ENCODE assay signal across 14 mouse cellular contexts in the genomic region with DNA sequence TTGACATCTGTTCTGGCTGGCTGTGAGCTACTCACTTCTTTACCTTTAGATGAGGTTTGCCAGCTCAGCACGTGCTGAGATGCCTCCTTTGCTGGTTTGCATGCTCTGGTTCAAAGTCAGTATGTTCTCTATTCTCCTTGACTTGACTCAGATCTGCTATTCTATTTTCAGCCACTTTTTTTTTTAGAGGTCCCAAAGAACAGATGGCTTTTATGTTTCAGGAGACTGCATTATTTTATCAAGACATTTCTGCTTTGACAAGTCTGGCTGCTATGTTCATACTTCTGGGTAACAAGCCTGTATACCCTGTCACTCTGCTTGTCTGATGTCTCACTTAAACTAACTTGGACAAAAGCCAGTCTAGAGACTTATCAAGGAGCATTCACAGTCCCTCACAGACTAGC.
A peak's percentile ranks its signal among the peaks of the same experiment; 100 is the strongest.
DNase-seq lines count a peak whose midpoint lies in the region; ATAC-seq lines count a peak whose summit lies in the region.
"Had no signal": no experiment of that assay in that cellular context is flagged by ENCODE, and none has a peak within 500 bp of the region (broad histone marks: within the 10 kb centered on the region; RNA-seq: fewer than 3 reads in every experiment).

No protein-coding gene starts in this region.

- peak; percentile 18 to 19 for DNase-seq in cerebellum, postnatal 14 days
- no peak for DNase-seq in cerebellum, adult 9-10 months
- peak; percentile 1 for DNase-seq in layer of hippocampus, adult 9-10 months (ENCODE audit: low spot score)
- DNase-seq in layer of hippocampus, postnatal 36 days, result no peak
- DNase-seq in left cerebral cortex, adult 11 months (ENCODE audit: low spot score), result peak; percentile 24
- DNase-seq in midbrain, embryonic 14.5 days, result peak; percentile 35
- no peak for DNase-seq in spleen, postnatal 36 days (ENCODE audit: low spot score in 2 of 2)
- DNase-seq: gastrocnemius, postnatal 36 days; kidney, postnatal 10 days; thymus, postnatal 36 days had no signal

- 30% methylated on average over 1 of the region's 1 CpGs for WGBS in midbrain, embryonic 14.5 days
- 45% methylated on average over 1 of the region's 1 CpGs for whole genome bisulfite sequencing in kidney, embryonic 16.5 days

- H3K9ac ChIP-seq in midbrain, embryonic 14.5 days (replicated peaks; ENCODE audit: low read length), result no peak overlapping the region
- no peak overlapping the region for H3K9ac ChIP-seq in kidney, embryonic 16.5 days (replicated peaks; ENCODE audit: low read length)
- H3K9ac ChIP-seq: liver, embryonic 14.5 days had no signal

- H3K4me3 ChIP-seq in midbrain, embryonic 14.5 days (replicated peaks; ENCODE audit: low read depth, low read length), result no peak overlapping the region
- H3K4me3 ChIP-seq in kidney, embryonic 16.5 days (ENCODE audit: low read length), result no peak overlapping the region
- H3K4me3 ChIP-seq: limb, embryonic 10.5 days had no signal

- H3K36me3 ChIP-seq in midbrain, embryonic 14.5 days (ENCODE audit: control insufficient read depth, insufficient read depth, low read length), result no peaks in the 10 kb centered on the region
- H3K36me3 ChIP-seq in kidney, embryonic 16.5 days (ENCODE audit: insufficient read depth, low read length), result no peaks in the 10 kb centered on the region
- H3K36me3 ChIP-seq: G1E; limb, embryonic 10.5 days had no signal

- no peaks in the 10 kb centered on the region for H3K9me3 ChIP-seq in midbrain, embryonic 14.5 days (ENCODE audit: control insufficient read depth, low read length)
- H3K9me3 ChIP-seq in kidney, embryonic 16.5 days (ENCODE audit: low read length), result no peaks in the 10 kb centered on the region
- H3K9me3 ChIP-seq: G1E; limb, embryonic 10.5 days had no signal

- H3K27ac ChIP-seq in midbrain, embryonic 14.5 days (replicated peaks; ENCODE audit: low read depth, low read length), result no peak overlapping the region
- H3K27ac ChIP-seq in kidney, embryonic 16.5 days (ENCODE audit: low read length), result no peak overlapping the region
- H3K27ac ChIP-seq: limb, embryonic 10.5 days; liver, embryonic 14.5 days had no signal

- ATAC-seq in midbrain, embryonic 14.5 days (ENCODE audit: low FRiP score, low TSS enrichment), result peak; percentile 71; the same call in 1 of the 2 replicates
- ATAC-seq in kidney, embryonic 16.5 days (ENCODE audit: low FRiP score, low TSS enrichment), result no peak

- H3K4me1 ChIP-seq in midbrain, embryonic 14.5 days (ENCODE audit: control insufficient read depth, insufficient read depth, low read length), result no peaks in the 10 kb centered on the region
- H3K4me1 ChIP-seq in kidney, embryonic 16.5 days (ENCODE audit: insufficient read depth, low read length), result no peaks in the 10 kb centered on the region
- H3K4me1 ChIP-seq: limb, embryonic 10.5 days had no signal

- no peak overlapping the region for H3K4me2 ChIP-seq in midbrain, embryonic 14.5 days (ENCODE audit: low read length)
- H3K4me2 ChIP-seq in kidney, embryonic 16.5 days (replicated peaks; ENCODE audit: low read depth, low read length), result no peak overlapping the region

- H3K27me3 ChIP-seq in midbrain, embryonic 14.5 days (ENCODE audit: control insufficient read depth, insufficient read depth, low read length), result no peaks in the 10 kb centered on the region
- no peaks in the 10 kb centered on the region for H3K27me3 ChIP-seq in kidney, embryonic 16.5 days (ENCODE audit: insufficient read depth, low read length)

Comparison
In these comparisons a context has a peak if more than half of its experiments do, and no peak if none do; other contexts are left out.
1. DNase-seq: peak in cerebellum, postnatal 14 days (2 of 2), layer of hippocampus, adult 9-10 months (single experiment), left cerebral cortex, adult 11 months (single experiment) and midbrain, embryonic 14.5 days (single experiment); none in cerebellum, adult 9-10 months (single experiment), layer of hippocampus, postnatal 36 days (0 of 2) and spleen, postnatal 36 days (0 of 2).